Comparison of ENCODE assay signal across 28 mouse cellular contexts in the genomic region with DNA sequence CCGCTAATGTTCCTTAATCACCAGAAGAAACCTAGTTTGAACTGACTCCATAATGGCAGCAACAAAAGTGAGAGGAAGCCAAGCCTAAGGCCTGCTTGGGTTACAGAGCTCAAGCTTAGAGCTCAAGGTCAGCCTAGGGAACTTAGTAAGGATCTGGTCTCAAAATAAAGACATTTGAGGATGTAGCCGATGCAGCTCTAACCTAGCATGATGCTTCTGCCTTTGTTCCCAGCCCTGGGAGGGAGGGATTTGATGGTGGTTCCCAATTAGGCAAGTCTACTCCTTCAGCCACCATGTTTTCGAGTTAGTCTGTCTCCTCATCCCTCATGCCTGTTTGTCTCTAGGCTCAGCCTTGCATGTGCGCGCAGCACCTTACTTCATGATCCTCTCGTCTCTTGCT.
"Had no signal": no experiment of that assay in that cellular context is flagged by ENCODE, and none has a peak within 500 bp of the region (broad histone marks: within the 10 kb centered on the region; RNA-seq: fewer than 3 reads in every experiment).

No protein-coding gene starts in this region.

- H3K27ac ChIP-seq: limb, embryonic 10.5 days; limb, embryonic 12.5 days; limb, embryonic 13.5 days; limb, embryonic 15.5 days; liver, embryonic 12.5 days; liver, embryonic 13.5 days; liver, embryonic 14.5 days; liver, embryonic 15.5 days; lung, embryonic 15.5 days; macrophage; midbrain, embryonic 10.5 days; midbrain, embryonic 12.5 days; midbrain, embryonic 13.5 days; midbrain, embryonic 15.5 days; neural tube, embryonic 12.5 days had no signal

- H3K4me3 ChIP-seq: limb, embryonic 10.5 days; limb, embryonic 12.5 days; limb, embryonic 13.5 days; limb, embryonic 15.5 days; liver, embryonic 12.5 days; liver, embryonic 13.5 days; liver, embryonic 15.5 days; lung, embryonic 15.5 days; megakaryocyte, embryonic 14.5 days; midbrain, embryonic 10.5 days; midbrain, embryonic 12.5 days; midbrain, embryonic 13.5 days; midbrain, embryonic 15.5 days; myocyte; neural tube, embryonic 12.5 days had no signal

- DNase-seq: left cerebral cortex, postnatal 4 days; liver; liver, embryonic 13.5 days; liver, postnatal 0 days; lung, adult 18-20 months; lung, adult 2 months; lung, embryonic 14.5 days; lung, postnatal 10 days; lung, postnatal 14 days; lung, postnatal 36 days; lung, postnatal 4 days; midbrain, embryonic 14.5 days had no signal
